Mouse (Mus musculus) heart, adult 2 months (tissue): ENCODE data around the gene Lrrc63.

Experiments used
- CTCF ChIP-seq: fragments of 200-600 bp; IDR thresholded peaks from 2 replicates; pipeline ENCODE4 v1.8.1; 2022; ENCODE audit warnings: antibody characterized with exemption, mild to moderate bottlenecking, moderate library complexity
- EP300 ChIP-seq: fragments of 200-500 bp; IDR thresholded peaks from 2 replicates; pipeline ENCODE4 v1.6.1; 2011; ENCODE audit warnings: low read depth, low read length, control low read depth; ENCODE audit not compliant: insufficient read depth

- TF ChIP-seq CTCF (no peak), EP300 (no peak)
Measured at GRCm38 (mm10) chr14:75139225-75139624, 8.5 kb upstream of the Lrrc63 start.
